Mouse (Mus musculus): ENCODE results near the gene Pank4. TPM values are rescaled to one million over a fixed set of nuclear protein-coding genes. Genes with fewer than 3 reads are reported as not detected.

Pank4 gene
- polyA plus RNA-seq, 1 experiment from 2014 or later = 43.9 TPM

- WGBS = 86% methylated on average over 3 of the region's 3 CpGs
- 0 out of 2 replicates have a peak, but pooled peaks cover 5% of the 10 kb centered on the region for H3K4me1 ChIP-seq (ENCODE audit: control insufficient read depth, insufficient read depth, low read length)
- H3K9ac ChIP-seq (ENCODE audit: low read depth, low read length) = no peak overlapping the region
- no peaks in the 10 kb centered on the region for H3K9me3 ChIP-seq (ENCODE audit: control insufficient read depth, low read length)
- H3K4me2 ChIP-seq (replicated peaks; ENCODE audit: low read depth, low read length) = no peak overlapping the region
- no peak overlapping the region for H3K27ac ChIP-seq (ENCODE audit: low read depth, low read length)
- H3K36me3 ChIP-seq (ENCODE audit: control insufficient read depth, insufficient read depth, low read length) = no peaks in the 10 kb centered on the region
- no peak overlapping the region for H3K4me3 ChIP-seq (ENCODE audit: low read length)
- no peak for ATAC-seq (ENCODE audit: low FRiP score, low TSS enrichment)
- H3K27me3 ChIP-seq (ENCODE audit: control insufficient read depth, insufficient read depth, low read length) = 0 out of 2 replicates have a peak, but pooled peaks cover 3% of the 10 kb centered on the region
Measured at GRCm38 (mm10) chr4:155009216-155009615, 45.3 kb downstream of the Pank4 start.

GRCm38 (mm10) chr4:155010870-155011269 lies 46.9 kb downstream of the Pank4 start:
- WGBS = 94% methylated on average over 5 of the region's 5 CpGs
- Histone ChIP-seq H3K36me3 (ENCODE audit: control insufficient read depth, insufficient read depth, low read length) (no peaks in the 10 kb centered on the region), H3K9ac (ENCODE audit: low read depth, low read length) (no peak overlapping the region), H3K27me3 (ENCODE audit: control insufficient read depth, insufficient read depth, low read length) (0 out of 2 replicates have a peak, but pooled peaks cover 3% of the 10 kb centered on the region), H3K4me1 (ENCODE audit: control insufficient read depth, insufficient read depth, low read length) (0 out of 2 replicates have a peak, but pooled peaks cover 3% of the 10 kb centered on the region), H3K4me2 (replicated peaks; ENCODE audit: low read depth, low read length) (no peak overlapping the region), H3K27ac (ENCODE audit: low read depth, low read length) (no peak overlapping the region), H3K4me3 (ENCODE audit: low read length) (no peak overlapping the region), H3K9me3 (ENCODE audit: control insufficient read depth, low read length) (no peaks in the 10 kb centered on the region)
- ATAC-seq (ENCODE audit: low FRiP score, low TSS enrichment) = no peak

GRCm38 (mm10) chr4:155011312-155012025 lies 47.5 kb downstream of the Pank4 start:
- Histone ChIP-seq H3K36me3 (ENCODE audit: control insufficient read depth, insufficient read depth, low read length) (no peaks in the 10 kb centered on the region), H3K4me1 (ENCODE audit: control insufficient read depth, insufficient read depth, low read length) (0 out of 2 replicates have a peak, but pooled peaks cover 3% of the 10 kb centered on the region), H3K9ac (ENCODE audit: low read depth, low read length) (no peak overlapping the region), H3K27me3 (ENCODE audit: control insufficient read depth, insufficient read depth, low read length) (0 out of 2 replicates have a peak, but pooled peaks cover 3% of the 10 kb centered on the region), H3K4me3 (ENCODE audit: low read length) (no peak overlapping the region), H3K4me2 (replicated peaks; ENCODE audit: low read depth, low read length) (no peak overlapping the region), H3K27ac (ENCODE audit: low read depth, low read length) (no peak overlapping the region), H3K9me3 (ENCODE audit: control insufficient read depth, low read length) (no peaks in the 10 kb centered on the region)
- 85% methylated on average over 8 of the region's 8 CpGs for WGBS
- no peak for ATAC-seq (ENCODE audit: low FRiP score, low TSS enrichment)

- H3K4me3 ChIP-seq (ENCODE audit: low read length) = no peak overlapping the region
- no peaks in the 10 kb centered on the region for H3K9me3 ChIP-seq (ENCODE audit: control insufficient read depth, low read length)
- no peaks in the 10 kb centered on the region for H3K36me3 ChIP-seq (ENCODE audit: control insufficient read depth, insufficient read depth, low read length)
- ATAC-seq (ENCODE audit: low FRiP score, low TSS enrichment) = no peak
- H3K27me3 ChIP-seq (ENCODE audit: control insufficient read depth, insufficient read depth, low read length) = 0 out of 2 replicates have a peak, but pooled peaks cover 3% of the 10 kb centered on the region
- WGBS = 67% methylated on average over 2 of the region's 2 CpGs
- no peak overlapping the region for H3K4me2 ChIP-seq (replicated peaks; ENCODE audit: low read depth, low read length)
- H3K27ac ChIP-seq (ENCODE audit: low read depth, low read length) = no peak overlapping the region
- no peak overlapping the region for H3K9ac ChIP-seq (ENCODE audit: low read depth, low read length)
- H3K4me1 ChIP-seq (ENCODE audit: control insufficient read depth, insufficient read depth, low read length) = 0 out of 2 replicates have a peak, but pooled peaks cover 3% of the 10 kb centered on the region
Measured at GRCm38 (mm10) chr4:155012115-155012514, 48.2 kb downstream of the Pank4 start.

GRCm38 (mm10) chr4:155012788-155013187 lies 48.9 kb downstream of the Pank4 start:
- Histone ChIP-seq H3K4me2 (replicated peaks; ENCODE audit: low read depth, low read length) (no peak overlapping the region), H3K4me1 (ENCODE audit: control insufficient read depth, insufficient read depth, low read length) (no peaks in the 10 kb centered on the region), H3K27me3 (ENCODE audit: control insufficient read depth, insufficient read depth, low read length) (0 out of 2 replicates have a peak, but pooled peaks cover 3% of the 10 kb centered on the region), H3K9ac (ENCODE audit: low read depth, low read length) (no peak overlapping the region), H3K36me3 (ENCODE audit: control insufficient read depth, insufficient read depth, low read length) (no peaks in the 10 kb centered on the region), H3K4me3 (ENCODE audit: low read length) (no peak overlapping the region), H3K9me3 (ENCODE audit: control insufficient read depth, low read length) (no peaks in the 10 kb centered on the region), H3K27ac (ENCODE audit: low read depth, low read length) (no peak overlapping the region)
- 9% methylated on average over 4 of the region's 4 CpGs for whole genome bisulfite sequencing
- ATAC-seq (ENCODE audit: low FRiP score, low TSS enrichment) = peak; percentile 41; the same call in 1 of the 2 replicates

GRCm38 (mm10) chr4:155014244-155014643 lies 50.3 kb downstream of the Pank4 start:
- no peak overlapping the region for H3K4me2 ChIP-seq (replicated peaks; ENCODE audit: low read depth, low read length)
- no peak overlapping the region for H3K27ac ChIP-seq (ENCODE audit: low read depth, low read length)
- no peaks in the 10 kb centered on the region for H3K36me3 ChIP-seq (ENCODE audit: control insufficient read depth, insufficient read depth, low read length)
- H3K4me3 ChIP-seq (ENCODE audit: low read length) = no peak overlapping the region
- no peaks in the 10 kb centered on the region for H3K9me3 ChIP-seq (ENCODE audit: control insufficient read depth, low read length)
- H3K27me3 ChIP-seq (ENCODE audit: control insufficient read depth, insufficient read depth, low read length) = 0 out of 2 replicates have a peak, but pooled peaks cover 3% of the 10 kb centered on the region
- H3K9ac ChIP-seq (ENCODE audit: low read depth, low read length) = no peak overlapping the region
- 41% methylated on average over 14 of the region's 14 CpGs for WGBS
- H3K4me1 ChIP-seq (ENCODE audit: control insufficient read depth, insufficient read depth, low read length) = peaks cover 8% of the 10 kb centered on the region
- no peak for ATAC-seq (ENCODE audit: low FRiP score, low TSS enrichment)

GRCm38 (mm10) chr4:155014791-155015190 lies 50.9 kb downstream of the Pank4 start:
- Histone ChIP-seq H3K4me1 (ENCODE audit: control insufficient read depth, insufficient read depth, low read length) (peaks cover 10% of the 10 kb centered on the region), H3K27ac (ENCODE audit: low read depth, low read length) (no peak overlapping the region), H3K36me3 (ENCODE audit: control insufficient read depth, insufficient read depth, low read length) (no peaks in the 10 kb centered on the region), H3K4me3 (ENCODE audit: low read length) (no peak overlapping the region), H3K4me2 (replicated peaks; ENCODE audit: low read depth, low read length) (no peak overlapping the region), H3K27me3 (ENCODE audit: control insufficient read depth, insufficient read depth, low read length) (0 out of 2 replicates have a peak, but pooled peaks cover 3% of the 10 kb centered on the region), H3K9me3 (ENCODE audit: control insufficient read depth, low read length) (no peaks in the 10 kb centered on the region), H3K9ac (ENCODE audit: low read depth, low read length) (no peak overlapping the region)
- no peak for ATAC-seq (ENCODE audit: low FRiP score, low TSS enrichment)
- WGBS = 59% methylated on average over 12 of the region's 12 CpGs

- H3K9me3 ChIP-seq (ENCODE audit: control insufficient read depth, low read length) = no peaks in the 10 kb centered on the region
- H3K9ac ChIP-seq (ENCODE audit: low read depth, low read length) = no peak overlapping the region
- no peak overlapping the region for H3K4me2 ChIP-seq (replicated peaks; ENCODE audit: low read depth, low read length)
- 64% methylated on average over 4 of the region's 4 CpGs for WGBS
- peaks cover 12% of the 10 kb centered on the region for H3K4me1 ChIP-seq (ENCODE audit: control insufficient read depth, insufficient read depth, low read length)
- no peak overlapping the region for H3K4me3 ChIP-seq (ENCODE audit: low read length)
- H3K36me3 ChIP-seq (ENCODE audit: control insufficient read depth, insufficient read depth, low read length) = no peaks in the 10 kb centered on the region
- 0 out of 2 replicates have a peak, but pooled peaks cover 3% of the 10 kb centered on the region for H3K27me3 ChIP-seq (ENCODE audit: control insufficient read depth, insufficient read depth, low read length)
- H3K27ac ChIP-seq (ENCODE audit: low read depth, low read length) = no peak overlapping the region
- no peak for ATAC-seq (ENCODE audit: low FRiP score, low TSS enrichment)
Measured at GRCm38 (mm10) chr4:155015550-155015949, 51.6 kb downstream of the Pank4 start.

GRCm38 (mm10) chr4:155016807-155017206 lies 52.9 kb downstream of the Pank4 start:
- peaks cover 15% of the 10 kb centered on the region for H3K4me1 ChIP-seq (ENCODE audit: control insufficient read depth, insufficient read depth, low read length)
- WGBS = 58% methylated on average over 11 of the region's 11 CpGs
- H3K9ac ChIP-seq (ENCODE audit: low read depth, low read length) = no peak overlapping the region
- no peak overlapping the region for H3K4me2 ChIP-seq (replicated peaks; ENCODE audit: low read depth, low read length)
- no peaks in the 10 kb centered on the region for H3K9me3 ChIP-seq (ENCODE audit: control insufficient read depth, low read length)
- no peaks in the 10 kb centered on the region for H3K36me3 ChIP-seq (ENCODE audit: control insufficient read depth, insufficient read depth, low read length)
- H3K27me3 ChIP-seq (ENCODE audit: control insufficient read depth, insufficient read depth, low read length) = 0 out of 2 replicates have a peak, but pooled peaks cover 3% of the 10 kb centered on the region
- no peak overlapping the region for H3K27ac ChIP-seq (ENCODE audit: low read depth, low read length)
- H3K4me3 ChIP-seq (ENCODE audit: low read length) = no peak overlapping the region
- ATAC-seq (ENCODE audit: low FRiP score, low TSS enrichment) = no peak
